Mouse (Mus musculus) olfactory bulb, adult 2 months (tissue): ENCODE measurements around the gene Mbd6.

Experiments used
- CTCF ChIP-seq: fragments of 200-500 bp; IDR thresholded peaks from 2 replicates; pipeline ENCODE4 v1.5.1; 2012; ENCODE audit warnings: low read depth, mild to moderate bottlenecking, low read length, moderate library complexity; ENCODE audit not compliant: insufficient read depth
- POLR2A ChIP-seq: fragments of 200-500 bp; IDR thresholded peaks from 2 replicates; pipeline ENCODE4 v1.6.1; 2012; ENCODE audit warnings: mild to moderate bottlenecking, low read depth, low read length, moderate library complexity; ENCODE audit not compliant: insufficient read depth

DNA sequence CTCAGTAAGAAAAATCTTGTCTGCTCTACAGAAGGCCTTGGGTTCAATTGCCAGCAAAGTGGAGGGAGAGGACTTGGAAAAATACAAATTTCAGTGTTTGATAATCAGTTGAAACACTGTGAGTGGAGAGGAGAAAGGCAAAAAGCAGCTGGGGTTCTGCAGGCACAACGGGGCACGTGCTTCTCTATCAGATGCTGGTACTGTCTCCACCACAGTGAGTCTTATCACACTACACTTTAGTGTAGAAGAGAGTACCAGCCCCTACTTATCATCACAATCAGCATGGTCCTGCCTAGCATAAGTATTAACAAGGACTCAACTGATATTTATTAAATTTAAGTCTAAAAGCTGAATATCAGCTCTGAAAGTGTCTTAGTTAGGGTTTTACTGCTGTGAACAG is 28.5 kb upstream of the Mbd6 start:
- TF ChIP-seq POLR2A = no peak
- no peak for TF ChIP-seq CTCF
